Mouse (Mus musculus): ENCODE results near the gene Exph5. TPM values are rescaled to one million over a fixed set of nuclear protein-coding genes. Genes with fewer than 3 reads are reported as not detected.

Gene Exph5
- polyA plus RNA-seq, 1 experiment from 2014 or later = 2.1 TPM

- WGBS = 75% methylated on average over 9 of the region's 9 CpGs
- Histone ChIP-seq H3K36me3 (ENCODE audit: control insufficient read depth, insufficient read depth, low read length) (no peaks in the 10 kb centered on the region), H3K27ac (ENCODE audit: low read depth, low read length) (no peak overlapping the region), H3K27me3 (ENCODE audit: control insufficient read depth, insufficient read depth, low read length) (no peaks in the 10 kb centered on the region), H3K4me2 (replicated peaks; ENCODE audit: low read depth, low read length) (no peak overlapping the region), H3K4me3 (ENCODE audit: low read length) (no peak overlapping the region), H3K4me1 (ENCODE audit: control insufficient read depth, insufficient read depth, low read length) (no peaks in the 10 kb centered on the region), H3K9me3 (ENCODE audit: control insufficient read depth, low read length) (no peaks in the 10 kb centered on the region), H3K9ac (ENCODE audit: low read depth, low read length) (no peak overlapping the region)
- no peak for ATAC-seq (ENCODE audit: low FRiP score, low TSS enrichment)
Observed at GRCm38 (mm10) chr9:53422133-53422896, 120.8 kb downstream of the Exph5 start.

DNA sequence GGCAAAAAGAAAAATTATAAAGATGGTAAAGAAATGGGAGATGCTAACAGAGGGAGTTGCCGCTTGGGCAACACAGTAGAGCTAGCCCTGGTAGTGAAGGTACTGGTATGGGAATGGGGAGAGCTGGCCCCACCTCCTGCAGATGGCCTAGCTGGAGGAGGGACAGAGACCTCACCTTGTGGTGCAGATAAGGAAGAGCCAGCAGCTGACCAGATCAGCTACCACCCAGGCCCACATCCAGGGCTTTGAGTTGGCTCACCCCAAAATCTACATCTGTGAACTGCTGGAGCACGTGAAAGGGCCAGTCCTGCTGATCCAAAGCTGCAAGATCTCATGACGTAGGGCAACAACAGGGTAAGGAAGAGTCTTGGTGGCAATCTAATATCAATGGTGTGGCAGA lies 125.3 kb downstream of the Exph5 start:
- no peaks in the 10 kb centered on the region for H3K36me3 ChIP-seq (ENCODE audit: control insufficient read depth, insufficient read depth, low read length)
- no peaks in the 10 kb centered on the region for H3K9me3 ChIP-seq (ENCODE audit: control insufficient read depth, low read length)
- no peak overlapping the region for H3K9ac ChIP-seq (ENCODE audit: low read depth, low read length)
- WGBS = 95% methylated on average over 3 of the region's 3 CpGs
- H3K4me1 ChIP-seq (ENCODE audit: control insufficient read depth, insufficient read depth, low read length) = no peaks in the 10 kb centered on the region
- H3K27me3 ChIP-seq (ENCODE audit: control insufficient read depth, insufficient read depth, low read length) = no peaks in the 10 kb centered on the region
- ATAC-seq (ENCODE audit: low FRiP score, low TSS enrichment) = no peak
- no peak overlapping the region for H3K4me3 ChIP-seq (ENCODE audit: low read length)
- no peak overlapping the region for H3K27ac ChIP-seq (ENCODE audit: low read depth, low read length)
- H3K4me2 ChIP-seq (replicated peaks; ENCODE audit: low read depth, low read length) = no peak overlapping the region

Small RNAs within 50 kb of the gene (microRNA-seq; reads per million reads assigned to microRNA genes)
- gene Mir130c = not detected

Other genes with a start within 250 kb of the Exph5 start
- 26.0 and 35.7 TPM in 2 replicates for gene Ddx10, start 53.6 kb upstream of the Exph5 start, polyA plus RNA-seq (2014; fragmentation: Nextera tagmentation; extraction: Ambion mirVana)
- 15.5 and 25.3 TPM in 2 replicates for gene Kdelc2, start 82.4 kb downstream of the Exph5 start, polyA plus RNA-seq (2014; fragmentation: Nextera tagmentation; extraction: Ambion mirVana)
- 1.5 and 2.7 TPM in 2 replicates for gene 4930550C14Rik, start 100.7 kb downstream of the Exph5 start, polyA plus RNA-seq (2014; fragmentation: Nextera tagmentation; extraction: Ambion mirVana)
- 24.9 and 26.1 TPM in 2 replicates for gene Atm, start 235.1 kb downstream of the Exph5 start, polyA plus RNA-seq (2014; fragmentation: Nextera tagmentation; extraction: Ambion mirVana)
- 15.4 and 25.3 TPM in 2 replicates for gene Npat, start 235.4 kb downstream of the Exph5 start, polyA plus RNA-seq (2014; fragmentation: Nextera tagmentation; extraction: Ambion mirVana)

All from kidney, embryonic 14.5 days (tissue).